Mouse (Mus musculus): ENCODE results near the gene Mkrn1.
"Not testable (repeated sequence)": the region's sequence is repeated elsewhere in the genome, so short reads cannot be mapped to it uniquely, and the experiment has no call there.

The Mkrn1 gene

DNA sequence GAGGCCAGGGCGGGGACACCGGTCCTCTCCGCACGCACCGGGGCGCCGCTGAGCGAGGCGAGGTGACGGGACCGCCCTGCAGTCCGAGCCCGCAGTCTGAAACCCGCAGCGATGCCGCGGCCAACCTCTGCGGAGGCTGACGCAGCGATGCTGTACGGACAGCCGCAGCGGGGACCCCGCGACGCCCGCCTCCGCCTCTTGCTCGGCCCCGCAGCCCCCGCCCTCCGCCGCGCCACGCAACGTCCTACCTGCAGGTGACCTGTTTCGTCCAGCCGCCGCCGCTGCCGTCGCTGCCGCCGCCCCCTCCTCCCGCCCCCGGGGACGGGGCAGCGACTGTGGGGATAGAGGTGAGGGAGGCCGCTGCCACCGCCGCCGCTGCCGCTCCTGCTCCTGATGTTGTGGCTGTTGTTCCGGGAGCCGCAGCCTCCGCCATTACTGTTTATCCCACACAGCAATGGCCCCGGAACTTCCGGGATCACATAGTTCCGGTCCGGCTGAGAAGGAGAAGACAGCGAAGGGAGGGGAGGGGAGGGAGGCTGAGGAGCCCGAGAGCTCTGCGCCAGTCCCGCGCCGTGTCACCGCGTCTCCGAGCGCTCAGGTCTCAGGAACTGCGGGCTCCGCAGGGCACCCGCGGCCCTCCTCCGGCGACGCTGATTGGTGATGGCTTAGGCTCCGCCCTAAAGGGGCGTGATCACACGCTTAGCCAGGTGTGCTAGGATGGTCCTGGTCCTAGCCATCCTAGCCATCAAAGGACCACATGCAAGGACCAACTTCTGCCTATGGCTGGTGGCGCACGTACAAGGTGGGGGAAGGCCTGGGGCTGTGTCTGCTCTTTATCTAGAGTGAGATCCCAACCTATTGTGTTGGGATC is at the start of gene Mkrn1:
TSS of gene Mkrn1 (minus strand) at position 612 of the 871 bp plus-strand sequence.
- peak; percentile 63 to 77 for DNase-seq

GRCm38 (mm10) chr6:39469427-39469826 is 49.2 kb upstream of the Mkrn1 start:
- DNase-seq: no peak

DNA sequence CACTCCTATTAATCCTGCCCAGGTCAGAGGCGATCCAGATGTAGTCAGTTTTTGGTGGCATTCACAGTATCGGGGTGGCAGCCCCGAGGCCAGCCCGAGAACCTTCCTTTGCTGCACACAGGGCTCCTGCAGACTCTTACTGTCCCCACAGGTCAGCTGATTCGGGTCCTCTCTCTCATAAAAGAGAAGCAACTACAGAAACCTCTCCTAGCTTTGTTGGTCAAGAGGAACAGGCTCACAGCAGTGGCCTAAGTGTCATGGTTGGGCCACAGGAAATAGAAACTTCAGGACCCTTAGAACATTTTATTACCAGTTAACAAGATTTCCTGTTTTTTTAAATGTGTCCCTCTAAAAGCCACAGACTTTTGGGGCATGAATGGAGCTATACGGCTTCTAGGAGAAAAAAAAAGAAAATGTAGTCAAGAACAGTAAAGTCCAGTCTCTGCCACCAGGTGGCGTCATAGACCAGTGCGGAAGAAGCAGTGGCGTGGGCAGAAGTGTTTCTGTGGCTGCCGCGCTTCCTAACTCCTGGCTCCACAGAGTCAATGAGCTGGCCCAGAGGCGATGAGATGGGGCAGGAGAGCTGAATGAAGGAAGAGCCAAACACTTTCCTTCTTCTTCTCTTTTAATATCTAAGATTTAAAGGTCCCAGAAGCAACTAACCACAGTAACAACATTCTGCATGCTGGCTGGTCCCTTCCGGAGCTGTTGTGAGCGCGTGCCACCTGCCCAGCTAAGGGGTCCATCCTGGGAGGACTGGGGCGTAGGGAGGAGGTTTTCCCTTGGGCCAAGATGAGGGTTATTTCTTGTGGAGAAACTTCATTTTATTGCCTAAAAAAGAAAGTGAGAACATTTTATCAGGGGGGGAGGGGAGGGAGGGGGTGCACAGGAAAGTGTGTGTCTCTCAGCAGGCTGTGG is 42.6 kb upstream of the Mkrn1 start:
- DNase-seq: peak; percentile 16 to 44

- DNase-seq: no peak
Measured at GRCm38 (mm10) chr6:39460040-39460439, 39.8 kb upstream of the Mkrn1 start.

DNA sequence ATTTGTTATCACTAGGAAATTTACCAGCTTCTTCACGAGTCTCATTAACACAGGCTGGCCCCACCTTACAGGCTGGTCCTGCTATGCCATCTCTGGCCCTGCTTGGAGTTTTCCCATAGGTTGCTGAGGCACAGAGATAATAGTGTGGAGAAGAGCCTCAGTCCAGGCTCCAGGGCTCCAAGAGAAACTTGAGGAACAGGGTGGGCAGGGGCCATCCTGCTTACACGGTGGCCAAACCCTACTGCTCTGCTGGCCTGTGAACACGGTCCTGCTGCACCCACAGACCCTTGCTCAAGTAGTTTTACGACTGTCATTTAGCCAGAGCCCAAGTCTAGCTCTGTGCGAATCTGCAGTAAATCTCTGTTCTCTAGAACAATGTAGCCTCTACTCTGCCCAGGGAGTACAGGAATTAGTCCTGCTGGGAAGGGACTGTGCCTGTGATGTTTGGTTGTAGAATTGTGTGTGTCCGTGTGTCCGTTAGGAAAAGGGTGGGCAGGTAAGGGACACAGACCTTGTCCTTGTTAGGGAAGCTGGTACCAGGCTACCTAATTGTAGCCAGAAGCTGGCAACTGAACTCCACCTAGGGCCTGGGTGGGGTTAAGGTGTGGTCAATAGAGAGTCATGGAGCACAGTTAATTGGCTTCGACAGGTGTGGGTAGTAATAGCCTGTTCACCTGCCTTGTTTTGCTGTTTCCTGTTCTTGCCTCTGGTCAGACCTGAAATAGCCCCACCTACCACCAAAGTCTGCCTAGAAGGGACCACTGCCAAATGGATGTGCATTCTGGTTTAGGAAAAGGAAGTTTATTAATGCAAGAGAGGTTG is 35.3 kb upstream of the Mkrn1 start:
- no peak for DNase-seq

GRCm38 (mm10) chr6:39454616-39455015 is 34.4 kb upstream of the Mkrn1 start:
- no peak for DNase-seq

DNA sequence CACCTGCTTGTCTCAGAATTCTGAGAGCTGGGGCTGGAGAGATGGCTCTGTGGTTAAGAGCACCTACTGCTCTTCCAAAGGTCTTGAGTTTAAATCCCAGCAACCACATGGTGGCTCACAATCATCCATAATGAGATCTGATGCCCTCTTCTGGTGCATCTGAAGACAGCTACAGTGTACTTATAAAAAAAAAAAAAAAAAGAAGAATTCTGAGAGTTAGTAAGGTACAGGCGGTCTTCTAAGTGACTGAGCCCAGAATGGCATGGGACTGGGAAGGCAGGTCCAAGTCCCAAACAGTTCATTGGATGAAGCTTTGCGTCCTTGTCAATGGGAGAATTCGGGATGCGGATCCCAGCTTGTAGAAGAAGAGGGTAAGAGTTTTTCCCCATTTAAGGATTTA is 33.3 kb upstream of the Mkrn1 start:
- DNase-seq: no peak

DNA sequence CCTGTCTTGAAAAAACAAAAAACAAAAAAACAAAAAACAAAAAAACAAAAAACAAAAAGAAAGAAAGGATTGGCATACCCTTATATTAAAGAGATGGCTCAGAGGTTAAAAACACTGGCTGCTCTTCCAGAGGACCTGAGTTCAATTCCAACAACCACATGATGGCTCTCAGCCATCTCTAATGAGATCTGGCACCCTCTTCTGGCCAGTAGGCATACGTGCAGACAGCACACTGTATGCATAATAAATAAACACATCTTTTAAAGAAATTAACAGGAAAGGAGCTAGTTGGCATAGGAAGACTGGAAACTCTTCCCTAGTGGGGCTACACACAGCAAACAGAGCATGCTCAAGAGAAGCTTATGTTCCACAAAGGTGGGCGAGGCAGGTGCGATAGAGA is 30.8 kb upstream of the Mkrn1 start:
- DNase-seq: no peak

DNA sequence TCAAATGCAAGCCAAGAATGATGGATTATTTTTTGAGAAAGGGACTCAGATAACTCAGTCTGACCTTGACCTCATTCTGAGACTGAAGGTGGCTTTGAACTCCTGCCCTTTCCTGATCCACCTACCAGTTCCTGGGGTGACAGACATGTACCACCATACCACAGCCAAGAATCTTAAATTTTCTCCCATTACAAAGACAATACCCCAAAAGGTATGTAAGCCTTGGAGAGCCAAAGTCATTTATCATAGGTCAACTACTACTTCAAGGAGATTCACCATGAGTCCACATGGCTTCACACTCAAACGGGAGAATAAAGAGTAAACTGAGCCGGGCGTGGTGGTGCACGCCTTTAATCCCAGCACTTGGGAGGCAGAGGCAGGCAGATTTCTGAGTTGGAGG is 30.3 kb upstream of the Mkrn1 start:
- DNase-seq: no peak

DNA sequence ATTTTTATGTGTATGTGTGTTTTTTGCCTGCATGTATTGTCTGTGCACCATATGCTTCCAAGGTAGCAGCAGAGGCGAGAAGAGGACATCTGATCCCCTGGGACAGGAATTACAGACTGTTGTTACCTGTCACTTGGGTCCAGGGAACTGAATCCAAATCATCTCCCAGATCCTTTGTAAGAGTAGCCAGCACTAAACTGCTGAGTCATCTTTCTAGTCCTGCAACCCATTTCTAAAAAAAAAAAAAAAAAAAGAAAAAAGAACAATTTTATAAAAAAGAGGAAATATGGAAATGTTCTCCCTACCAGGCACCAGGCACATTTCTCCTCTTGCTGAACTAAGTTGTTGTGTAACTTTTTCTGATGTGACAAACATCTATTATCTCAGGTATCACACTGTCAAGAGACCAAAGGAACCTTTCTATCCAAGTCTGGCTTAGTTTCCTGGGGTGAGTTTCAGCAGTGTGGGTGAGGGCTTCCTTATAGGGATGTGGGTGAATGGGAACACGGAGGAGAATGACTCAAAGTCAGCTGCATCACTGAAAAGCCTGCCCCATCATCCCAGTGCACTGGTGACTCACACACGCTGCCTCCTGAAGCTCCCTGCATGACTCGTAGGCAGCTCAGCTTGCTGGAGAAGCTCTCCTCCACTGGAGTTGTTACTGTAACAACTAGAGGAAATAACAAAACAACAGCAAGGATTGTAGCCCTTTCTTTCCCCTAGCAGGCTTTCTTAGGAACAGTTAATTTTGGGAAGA is 27.3 kb upstream of the Mkrn1 start:
- no peak for DNase-seq

GRCm38 (mm10) chr6:39445801-39446572 is 25.7 kb upstream of the Mkrn1 start:
- no peak for DNase-seq

GRCm38 (mm10) chr6:39442786-39443287 is 22.6 kb upstream of the Mkrn1 start:
- DNase-seq: no peak

DNA sequence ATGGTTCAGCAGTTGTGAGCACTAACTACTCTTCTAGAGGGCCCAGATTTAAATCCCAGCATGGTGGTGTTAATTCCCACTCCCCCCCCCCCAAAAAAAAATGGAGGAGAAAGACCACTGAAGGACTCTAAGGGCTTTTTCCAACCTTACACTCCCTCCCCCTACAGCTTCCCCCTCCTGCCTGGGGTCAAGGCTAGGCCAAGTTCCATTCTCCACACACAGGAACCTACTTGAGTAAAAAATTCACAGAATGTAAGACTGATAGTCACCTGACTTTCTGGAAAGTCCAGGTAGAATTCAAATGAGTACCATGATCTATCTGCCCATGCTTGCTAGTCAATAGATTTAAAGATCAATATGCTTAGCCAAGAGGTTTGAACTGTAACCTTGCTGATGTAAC is 19.9 kb upstream of the Mkrn1 start:
- DNase-seq: no peak

GRCm38 (mm10) chr6:39437519-39437918 is 17.3 kb upstream of the Mkrn1 start:
- not testable (repeated sequence) for DNase-seq

GRCm38 (mm10) chr6:39435875-39436274 is 15.6 kb upstream of the Mkrn1 start:
- no peak for DNase-seq

- no peak for DNase-seq
Measured at GRCm38 (mm10) chr6:39434886-39435492, 14.7 kb upstream of the Mkrn1 start.

GRCm38 (mm10) chr6:39434111-39434885 is 14.0 kb upstream of the Mkrn1 start:
- no peak for DNase-seq

GRCm38 (mm10) chr6:39433701-39434100 is 13.4 kb upstream of the Mkrn1 start:
- DNase-seq: no peak

GRCm38 (mm10) chr6:39433174-39433573 is 12.9 kb upstream of the Mkrn1 start:
- DNase-seq: no peak

GRCm38 (mm10) chr6:39430722-39431121 is 10.5 kb upstream of the Mkrn1 start:
- no peak for DNase-seq

Measured in thymus, adult 18-20 months (tissue).